Mouse (Mus musculus) midbrain, embryonic 14.5 days (tissue): Measurements from ENCODE around the gene Tmem117. TPM values are rescaled to one million over a fixed set of nuclear protein-coding genes. Genes with fewer than 3 reads are reported as not detected.
A peak's percentile ranks its signal among the peaks of the same experiment; 100 is the strongest.

Experiments used
- ATAC-seq: fragments of 200-750 bp; cut with Nextera tagmentation; 2 replicates; pipeline ENCODE4 v1.8.0; 2017; ENCODE audit warnings: moderate number of reproducible peaks, moderate library complexity; ENCODE audit not compliant: low FRiP score, low TSS enrichment
- DNase-seq: peaks from one replicate; pipeline ENCODE4 v3.0.0-alpha.2; 2015
- H3K27ac ChIP-seq: fragments of 300-500 bp; sonication (generic); replicated peaks from 2 replicates; pipeline ENCODE4 v1.5.1; 2014; ENCODE audit warnings: mild to moderate bottlenecking, low read depth, low read length, moderate library complexity
- H3K27me3 ChIP-seq: fragments of 300-500 bp; sonication (generic); 2 replicates; pipeline ENCODE4 v1.6.1; 2014; ENCODE audit warnings: low read length, control low read depth, mixed read lengths; ENCODE audit not compliant: control insufficient read depth, insufficient read depth
- H3K36me3 ChIP-seq: fragments of 300-500 bp; sonication (generic); 2 replicates; pipeline ENCODE4 v1.6.1; 2014; ENCODE audit warnings: low read length, control low read depth; ENCODE audit not compliant: control insufficient read depth, insufficient read depth
- H3K4me1 ChIP-seq: fragments of 300-500 bp; sonication (generic); 2 replicates; pipeline ENCODE4 v1.6.1; 2014; ENCODE audit warnings: mild to moderate bottlenecking, antibody characterized with exemption, low read length, control low read depth; ENCODE audit not compliant: control insufficient read depth, insufficient read depth
- H3K4me2 ChIP-seq: fragments of 300-500 bp; sonication (generic); 2 replicates; pipeline ENCODE4 v1.6.1; 2014; ENCODE audit warnings: mild to moderate bottlenecking, low read length, moderate library complexity
- H3K4me3 ChIP-seq: fragments of 300-500 bp; sonication (generic); replicated peaks from 2 replicates; pipeline ENCODE4 v1.5.1; 2014; ENCODE audit warnings: low read depth, low read length
- H3K9ac ChIP-seq: fragments of 300-500 bp; sonication (generic); replicated peaks from 2 replicates; pipeline ENCODE4 v1.6.1; 2014; ENCODE audit warnings: mild to moderate bottlenecking, low read length, moderate library complexity
- H3K9me3 ChIP-seq: fragments of 300-500 bp; sonication (generic); 2 replicates; pipeline ENCODE4 v1.6.1; 2016; ENCODE audit warnings: low read length, control low read depth, mixed read lengths; ENCODE audit not compliant: control insufficient read depth
- WGBS: fragments of 180-500 bp; shearing (Covaris S2); extraction: QIAGEN DNeasy Blood & Tissue Kit; methylation state at CpG from one replicate; pipeline ENCODE4 v1.1.7; 2014; 5-methylcytosine and 5-hydroxymethylcytosine counted together
- polyA plus RNA-seq: library from polyadenylated mRNA; unstranded; fragments of >200 nt; fragmentation: Nextera tagmentation; extraction: Ambion mirVana; gene quantifications from 2 replicates; pipeline ENCODE4 v1.2.1, GENCODE M21; 2014

Tmem117 gene
- polyA plus RNA-seq, 1 experiment from 2014 or later, result 10.5 TPM

GRCm38 (mm10) chr15:94651969-94652842, 23.2 kb downstream of the Tmem117 start:
- no peak overlapping the region for H3K27ac ChIP-seq
- no peak for DNase-seq
- H3K4me2 ChIP-seq, result no peak overlapping the region

DNA sequence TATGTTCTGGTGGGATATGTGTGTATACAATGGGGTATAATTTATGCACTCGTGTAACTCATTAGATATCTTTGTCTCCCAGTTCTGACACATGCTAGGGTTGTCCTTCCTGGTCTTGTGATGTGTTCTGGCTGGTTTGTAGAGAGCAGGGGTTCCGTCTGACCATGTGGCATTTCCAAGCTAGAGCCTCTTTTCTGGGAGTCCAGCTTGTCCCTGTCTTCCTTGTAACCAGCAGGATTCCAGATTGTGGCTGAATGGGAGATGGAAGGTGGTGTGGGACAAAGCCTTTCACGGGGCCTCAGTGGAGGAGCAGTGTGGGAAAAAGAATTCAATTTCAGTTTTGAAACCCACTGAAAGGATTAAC, 23.8 kb downstream of the Tmem117 start:
- Histone ChIP-seq H3K9me3 (no peaks in the 10 kb centered on the region), H3K4me3 (no peak overlapping the region), H3K4me2 (no peak overlapping the region), H3K27ac (no peak overlapping the region), H3K36me3 (no peaks in the 10 kb centered on the region), H3K27me3 (no peaks in the 10 kb centered on the region), H3K4me1 (peaks cover 26% of the 10 kb centered on the region), H3K9ac (no peak overlapping the region)
- no peak for ATAC-seq
- WGBS, result 52% methylated on average over 3 of the region's 3 CpGs
- DNase-seq, result no peak

More at GRCm38 (mm10) chr15:94651969-94652842, 23.2 kb downstream of the Tmem117 start:
- no peaks in the 10 kb centered on the region for H3K27me3 ChIP-seq
- H3K4me3 ChIP-seq, result no peak overlapping the region
- H3K9me3 ChIP-seq, result no peaks in the 10 kb centered on the region
- no peak for ATAC-seq
- H3K9ac ChIP-seq, result no peak overlapping the region
- WGBS, result 76% methylated on average over 13 of the region's 13 CpGs
- peaks cover 26% of the 10 kb centered on the region for H3K4me1 ChIP-seq
- no peaks in the 10 kb centered on the region for H3K36me3 ChIP-seq

DNA sequence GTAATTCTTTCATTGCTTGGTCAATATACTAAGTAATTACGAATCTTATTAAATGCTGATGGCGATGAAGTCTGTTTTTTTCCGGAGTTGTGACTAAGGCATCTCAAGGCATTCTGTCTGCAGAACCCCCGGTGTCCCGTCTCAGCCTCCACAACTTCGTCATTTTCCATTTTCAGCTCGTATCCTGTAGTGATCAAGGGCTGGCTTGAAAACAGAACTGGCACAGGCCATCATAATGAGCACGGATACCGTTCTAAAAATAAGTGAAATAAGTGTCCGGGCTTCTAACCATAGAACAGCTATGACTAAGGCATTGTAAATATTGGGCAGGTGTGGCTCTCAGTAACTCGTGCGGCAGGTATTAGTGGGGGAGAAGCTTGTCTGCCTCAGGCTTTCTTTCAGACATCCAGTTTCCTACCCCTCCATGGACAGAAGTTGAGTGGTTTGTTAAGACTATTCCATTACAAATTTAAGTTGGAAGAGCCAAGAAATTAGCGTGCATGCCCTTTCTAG, 26.8 kb downstream of the Tmem117 start:
- H3K4me1 ChIP-seq, result 0 out of 2 replicates have a peak, but pooled peaks cover 15% of the 10 kb centered on the region
- H3K9me3 ChIP-seq, result no peaks in the 10 kb centered on the region
- WGBS, result 90% methylated on average over 13 of the region's 13 CpGs
- DNase-seq (no peak), ATAC-seq (no peak)
- H3K4me3 ChIP-seq, result no peak overlapping the region
- H3K4me2 ChIP-seq, result no peak overlapping the region
- H3K9ac ChIP-seq, result no peak overlapping the region
- H3K36me3 ChIP-seq, result no peaks in the 10 kb centered on the region
- no peak overlapping the region for H3K27ac ChIP-seq
- no peaks in the 10 kb centered on the region for H3K27me3 ChIP-seq

DNA sequence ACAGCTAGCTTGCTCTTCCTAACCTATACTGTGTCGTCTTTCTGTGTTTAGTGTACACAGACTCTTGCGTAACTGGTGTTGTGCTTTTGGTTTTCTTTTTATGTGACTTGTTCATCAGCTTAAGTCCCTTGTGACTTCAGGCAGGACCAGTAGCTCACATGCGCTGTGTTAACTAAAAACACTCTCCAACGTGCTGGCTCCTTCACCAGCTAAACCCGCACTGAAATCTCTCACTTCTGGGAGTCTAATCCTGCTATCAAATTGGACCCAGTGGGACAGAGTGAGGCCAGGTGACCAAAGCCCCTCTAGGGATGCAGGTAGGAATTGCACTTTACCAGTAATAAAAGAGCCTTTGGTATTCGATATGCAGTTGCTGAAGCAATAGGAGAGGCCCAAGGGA, 28.9 kb downstream of the Tmem117 start:
- Histone ChIP-seq H3K27ac (no peak overlapping the region), H3K36me3 (no peaks in the 10 kb centered on the region), H3K4me1 (0 out of 2 replicates have a peak, but pooled peaks cover 12% of the 10 kb centered on the region), H3K9ac (no peak overlapping the region), H3K4me2 (no peak overlapping the region), H3K27me3 (no peaks in the 10 kb centered on the region), H3K4me3 (no peak overlapping the region), H3K9me3 (no peaks in the 10 kb centered on the region)
- WGBS, result 59% methylated on average over 6 of the region's 6 CpGs
- no peak for DNase-seq
- ATAC-seq, result no peak

DNA sequence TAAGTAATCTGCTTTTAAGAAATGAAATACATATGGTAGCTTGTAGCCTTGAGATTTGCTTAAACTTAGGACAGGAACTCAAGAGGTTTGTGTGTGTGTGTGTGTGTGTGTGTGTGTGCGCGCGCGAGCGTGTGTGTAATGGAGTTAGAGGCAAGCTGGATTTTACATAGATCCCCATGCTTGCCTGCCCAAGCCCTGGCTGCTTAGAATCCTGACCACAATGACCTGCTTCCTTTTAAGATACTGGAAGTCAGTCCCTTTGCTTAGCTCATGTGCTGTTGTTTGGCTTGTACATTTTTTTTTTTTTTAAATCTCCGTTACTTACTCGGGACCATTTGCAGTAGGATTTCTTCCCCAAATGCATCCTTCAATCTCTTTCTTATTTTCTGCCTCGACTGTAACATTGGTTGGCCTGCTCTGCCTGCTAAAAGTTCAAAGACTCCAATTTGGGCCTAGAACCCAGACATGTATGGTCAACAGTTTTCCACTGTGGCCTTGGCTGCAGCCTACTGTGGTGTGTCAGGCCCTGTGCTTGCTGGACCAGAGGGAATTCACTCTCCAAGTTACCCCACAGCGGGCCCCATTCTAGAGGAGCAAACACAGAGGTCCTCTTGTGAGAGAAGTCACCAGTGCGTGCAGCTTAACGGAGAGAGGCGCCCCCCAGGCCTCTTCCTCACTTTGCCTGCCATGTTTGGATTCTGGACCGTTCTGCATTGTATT, 29.5 kb downstream of the Tmem117 start:
- Histone ChIP-seq H3K4me3 (no peak overlapping the region), H3K4me2 (no peak overlapping the region), H3K27ac (peak overlapping the region; percentile 72), H3K36me3 (no peaks in the 10 kb centered on the region), H3K9ac (no peak overlapping the region), H3K27me3 (no peaks in the 10 kb centered on the region), H3K4me1 (0 out of 2 replicates have a peak, but pooled peaks cover 10% of the 10 kb centered on the region), H3K9me3 (no peaks in the 10 kb centered on the region)
- no peak for DNase-seq
- WGBS, result 57% methylated on average over 13 of the region's 13 CpGs
- peak; percentile 31; the same call in 1 of the 2 replicates for ATAC-seq

DNA sequence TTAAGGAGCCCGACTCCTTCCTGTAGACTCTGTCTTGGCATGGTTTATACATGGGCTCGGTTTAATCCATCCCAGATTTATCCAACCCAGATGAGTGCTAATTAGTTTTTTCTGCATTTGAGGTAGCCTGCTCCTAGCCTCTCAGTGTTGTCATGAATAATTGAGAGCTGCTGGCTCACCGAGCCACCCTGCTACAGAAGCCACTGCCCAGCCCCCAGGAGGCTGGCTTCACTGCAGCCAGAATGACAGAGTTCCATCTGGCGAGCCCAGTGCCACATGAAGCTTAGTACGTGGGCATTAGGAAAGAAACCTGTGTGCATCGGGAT, 30.0 kb downstream of the Tmem117 start:
- no peaks in the 10 kb centered on the region for H3K9me3 ChIP-seq
- no peak overlapping the region for H3K4me3 ChIP-seq
- H3K4me1 ChIP-seq, result 0 out of 2 replicates have a peak, but pooled peaks cover 7% of the 10 kb centered on the region
- no peaks in the 10 kb centered on the region for H3K36me3 ChIP-seq
- peak; percentile 66 for DNase-seq
- no peak overlapping the region for H3K4me2 ChIP-seq
- 18% methylated on average over 6 of the region's 6 CpGs for WGBS
- peak overlapping the region; percentile 72 for H3K27ac ChIP-seq
- H3K27me3 ChIP-seq, result no peaks in the 10 kb centered on the region
- peak; percentile 74 for ATAC-seq
- H3K9ac ChIP-seq, result no peak overlapping the region

DNA sequence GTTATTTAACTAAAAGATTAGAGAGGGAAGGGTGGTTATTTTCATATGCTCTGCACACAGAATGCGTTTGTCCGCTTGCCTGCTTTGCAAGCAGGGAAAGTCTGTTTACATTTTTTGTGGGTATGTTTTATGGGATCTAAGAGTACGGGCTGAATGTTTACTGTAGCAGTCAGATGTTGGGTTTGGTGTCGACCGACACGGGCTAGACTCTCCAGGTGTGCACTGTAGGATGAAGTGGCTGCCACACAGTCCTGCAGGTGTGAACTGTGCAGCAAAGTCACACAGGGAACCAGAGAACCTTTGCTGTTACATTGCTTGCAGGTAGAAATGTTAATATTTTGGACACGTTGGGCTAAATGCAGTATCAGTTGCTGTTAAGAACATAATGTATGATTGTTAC, 31.9 kb downstream of the Tmem117 start:
- WGBS, result 77% methylated on average over 7 of the region's 7 CpGs
- ATAC-seq, result no peak
- no peak overlapping the region for H3K4me2 ChIP-seq
- H3K4me1 ChIP-seq, result 0 out of 2 replicates have a peak, but pooled peaks cover 7% of the 10 kb centered on the region
- H3K27me3 ChIP-seq, result no peaks in the 10 kb centered on the region
- no peaks in the 10 kb centered on the region for H3K36me3 ChIP-seq
- H3K9me3 ChIP-seq, result no peaks in the 10 kb centered on the region
- no peak overlapping the region for H3K27ac ChIP-seq
- no peak overlapping the region for H3K4me3 ChIP-seq
- H3K9ac ChIP-seq, result no peak overlapping the region
- no peak for DNase-seq

GRCm38 (mm10) chr15:94661398-94661797, 32.4 kb downstream of the Tmem117 start:
- 21% methylated on average over 9 of the region's 9 CpGs for WGBS
- no peaks in the 10 kb centered on the region for H3K27me3 ChIP-seq
- H3K27ac ChIP-seq, result no peak overlapping the region
- H3K36me3 ChIP-seq, result no peaks in the 10 kb centered on the region
- no peak overlapping the region for H3K4me3 ChIP-seq
- DNase-seq (peak; percentile 87), ATAC-seq (no peak)
- no peak overlapping the region for H3K9ac ChIP-seq
- H3K9me3 ChIP-seq, result no peaks in the 10 kb centered on the region
- H3K4me1 ChIP-seq, result 0 out of 2 replicates have a peak, but pooled peaks cover 7% of the 10 kb centered on the region
- H3K4me2 ChIP-seq, result no peak overlapping the region
